Mouse (Mus musculus) hematopoietic stem cell, adult 5-6 weeks (primary cell): Measurements from ENCODE around the gene Twist2. TPM values are rescaled to one million over a fixed set of nuclear protein-coding genes. Genes with fewer than 3 reads are reported as not detected.

ENCODE experiments used
- ATAC-seq, 2 experiments: fragments of 125-278 bp in 1 of 2; replicated peaks in 1 of 2; 2 replicates each; pipeline ENCODE4 v1.8.0; 2016 to 2017; ENCODE audit warnings: inconsistent platforms in 2 of 2, mild to moderate bottlenecking in 2 of 2, moderate number of reproducible peaks in 2 of 2, low read depth in 1 of 2, moderate TSS enrichment in 1 of 2; ENCODE audit not compliant: low FRiP score in 2 of 2, poor library complexity in 2 of 2, severe bottlenecking in 2 of 2, insufficient read depth in 1 of 2, low TSS enrichment in 1 of 2
- total RNA-seq: library from RNA; stranded (forward); fragments of 172-1452, 232-1000 nt; gene quantifications from 2 replicates; pipeline ENCODE4 v1.2.3, GENCODE M21; 2017

Twist2 gene
- total RNA-seq, 1 experiment from 2014 or later: not detected

- ATAC-seq: no peak
Measured at GRCm38 (mm10) chr1:91856771-91857664, 55.8 kb downstream of the Twist2 start.

GRCm38 (mm10) chr1:91858101-91858790 is 57.0 kb downstream of the Twist2 start:
- no peak for ATAC-seq

GRCm38 (mm10) chr1:91858901-91859300 is 57.6 kb downstream of the Twist2 start:
- no peak for ATAC-seq

- no peak for ATAC-seq
Measured at GRCm38 (mm10) chr1:91861511-91861910, 60.2 kb downstream of the Twist2 start.

GRCm38 (mm10) chr1:91866001-91866400 is 64.7 kb downstream of the Twist2 start:
- ATAC-seq: no peak

- ATAC-seq: no peak
Measured at GRCm38 (mm10) chr1:91871101-91871500, 69.8 kb downstream of the Twist2 start.

- ATAC-seq: no peak
Measured at GRCm38 (mm10) chr1:91872388-91873059, 71.3 kb downstream of the Twist2 start.

- ATAC-seq: no peak
Measured at GRCm38 (mm10) chr1:91873572-91874285, 72.5 kb downstream of the Twist2 start.

GRCm38 (mm10) chr1:91874633-91875032 is 73.4 kb downstream of the Twist2 start:
- 0 out of 4 replicates have a peak, but pooled peaks of 1 of the 2 experiments have one; percentile 42 for ATAC-seq

- ATAC-seq: no peak
Measured at GRCm38 (mm10) chr1:91875042-91875720, 73.9 kb downstream of the Twist2 start.

GRCm38 (mm10) chr1:91878696-91879095 is 77.4 kb downstream of the Twist2 start:
- ATAC-seq: no peak

GRCm38 (mm10) chr1:91880156-91880555 is 78.9 kb downstream of the Twist2 start:
- no peak for ATAC-seq

GRCm38 (mm10) chr1:91880899-91881298 is 79.6 kb downstream of the Twist2 start:
- ATAC-seq: no peak

GRCm38 (mm10) chr1:91883115-91883514 is 81.9 kb downstream of the Twist2 start:
- ATAC-seq: no peak

GRCm38 (mm10) chr1:91893598-91893997 is 92.3 kb downstream of the Twist2 start:
- no peak for ATAC-seq

GRCm38 (mm10) chr1:91894286-91894685 is 93.0 kb downstream of the Twist2 start:
- no peak for ATAC-seq

GRCm38 (mm10) chr1:91897078-91897477 is 95.8 kb downstream of the Twist2 start:
- no peak for ATAC-seq
